Mouse (Mus musculus): Measurements from ENCODE around the gene Gdi2.

GRCm38 (mm10) chr13:3530451-3530850, 7.4 kb upstream of the Gdi2 start:
- no peak for TF ChIP-seq MAFK (IDR thresholded peaks at IDR 0.05; ENCODE audit: insufficient read depth, low read depth, low read length)
- TF ChIP-seq ZC3H11A (IDR thresholded peaks at IDR 0.05; ENCODE audit: borderline replicate concordance, low read depth, low read length), result no peak

All from ES-E14 (cell line).